Mouse (Mus musculus): ENCODE measurements around the gene Phf5a. TPM values are rescaled to one million over a fixed set of nuclear protein-coding genes. Genes with fewer than 3 reads are reported as not detected.
A peak's percentile ranks its signal among the peaks of the same experiment; 100 is the strongest.

Phf5a gene
- polyA plus RNA-seq, 1 experiment from 2014 or later, result 63.0 TPM

DNA sequence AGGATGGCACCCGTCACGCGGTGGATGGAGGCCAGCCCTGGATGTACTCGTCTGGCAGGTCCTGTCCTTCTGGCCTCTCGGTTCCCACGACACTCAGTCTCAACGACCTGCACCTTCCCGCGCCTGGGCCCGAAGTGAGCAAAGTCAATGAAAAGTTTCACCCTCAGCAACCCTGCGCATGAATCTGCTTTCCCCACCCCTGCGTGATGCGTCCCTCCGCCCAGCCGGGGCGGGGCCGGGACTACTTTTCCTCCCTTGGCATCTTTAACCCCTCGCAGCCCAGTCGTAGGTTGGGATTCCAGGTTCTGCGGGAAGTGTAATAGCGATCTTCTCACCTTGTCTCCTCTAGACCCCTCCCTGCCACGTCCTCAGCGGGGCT is 13.6 kb downstream of the Phf5a start:
- H3K27ac ChIP-seq (ENCODE audit: low read depth), result peak overlapping the region; percentile 97
- H3K36me3 ChIP-seq (replicated peaks; ENCODE audit: insufficient read depth, low read length), result 0 out of 2 replicates have a peak, but pooled peaks cover 4% of the 10 kb centered on the region
- WGBS (ENCODE audit: insufficient replicate concordance), result under 1% methylated on average over 23 of the region's 23 CpGs
- H3K9ac ChIP-seq (replicated peaks), result peak overlapping the region; percentile 93
- peak overlapping the region; percentile 89 for H3K4me2 ChIP-seq (ENCODE audit: low read depth, low read length)
- peaks cover 22% of the 10 kb centered on the region for H3K4me1 ChIP-seq (ENCODE audit: insufficient read depth)
- H3K27me3 ChIP-seq (ENCODE audit: insufficient read depth, low read length), result no peaks in the 10 kb centered on the region
- no peaks in the 10 kb centered on the region for H3K9me3 ChIP-seq (ENCODE audit: low read length)
- ATAC-seq (peak; percentile 57), DNase-seq (peak; percentile 93)
- TF ChIP-seq CTCF (IDR thresholded peaks at IDR 0.05; ENCODE audit: low read depth) (0 out of 2 replicates have a peak, but pooled peaks have one; percentile 6), EP300 (IDR thresholded peaks at IDR 0.05; ENCODE audit: low read depth) (peak; percentile 89)
- H3K4me3 ChIP-seq (ENCODE audit: low read depth, low read length), result peak overlapping the region; percentile 97

DNA sequence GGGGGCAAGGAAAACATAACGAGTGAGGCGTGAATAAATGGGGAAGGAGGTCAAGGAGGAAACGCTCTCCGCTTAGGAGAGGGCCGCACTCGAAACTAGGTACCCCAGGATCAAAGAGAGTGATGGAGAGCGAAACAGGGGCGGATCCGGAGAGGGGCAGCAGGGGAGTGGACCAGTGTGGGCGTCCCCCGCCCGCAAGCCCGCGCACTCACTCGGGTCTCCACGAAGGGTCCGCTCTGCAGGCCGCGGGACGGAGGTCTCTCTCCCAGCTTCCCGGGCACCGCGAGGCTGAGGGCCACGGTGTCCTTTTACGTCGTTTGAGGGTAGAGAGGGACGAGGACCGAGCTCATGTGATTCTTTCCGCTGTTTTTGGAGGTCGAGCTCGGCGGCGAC is 14.0 kb downstream of the Phf5a start:
- ATAC-seq (peak; percentile 7), DNase-seq (no peak)
- Histone ChIP-seq H3K36me3 (replicated peaks; ENCODE audit: insufficient read depth, low read length) (0 out of 2 replicates have a peak, but pooled peaks cover 4% of the 10 kb centered on the region), H3K27me3 (ENCODE audit: insufficient read depth, low read length) (no peaks in the 10 kb centered on the region), H3K9ac (replicated peaks) (peak overlapping the region; percentile 93), H3K4me3 (ENCODE audit: low read depth, low read length) (peak overlapping the region; percentile 97), H3K27ac (ENCODE audit: low read depth) (peak overlapping the region; percentile 97), H3K4me2 (ENCODE audit: low read depth, low read length) (peak overlapping the region; percentile 89), H3K4me1 (ENCODE audit: insufficient read depth) (peaks cover 22% of the 10 kb centered on the region), H3K9me3 (ENCODE audit: low read length) (no peaks in the 10 kb centered on the region)
- TF ChIP-seq CTCF (IDR thresholded peaks at IDR 0.05; ENCODE audit: low read depth) (no peak), EP300 (IDR thresholded peaks at IDR 0.05; ENCODE audit: low read depth) (no peak)
- WGBS (ENCODE audit: insufficient replicate concordance), result under 1% methylated on average over 33 of the region's 33 CpGs

DNA sequence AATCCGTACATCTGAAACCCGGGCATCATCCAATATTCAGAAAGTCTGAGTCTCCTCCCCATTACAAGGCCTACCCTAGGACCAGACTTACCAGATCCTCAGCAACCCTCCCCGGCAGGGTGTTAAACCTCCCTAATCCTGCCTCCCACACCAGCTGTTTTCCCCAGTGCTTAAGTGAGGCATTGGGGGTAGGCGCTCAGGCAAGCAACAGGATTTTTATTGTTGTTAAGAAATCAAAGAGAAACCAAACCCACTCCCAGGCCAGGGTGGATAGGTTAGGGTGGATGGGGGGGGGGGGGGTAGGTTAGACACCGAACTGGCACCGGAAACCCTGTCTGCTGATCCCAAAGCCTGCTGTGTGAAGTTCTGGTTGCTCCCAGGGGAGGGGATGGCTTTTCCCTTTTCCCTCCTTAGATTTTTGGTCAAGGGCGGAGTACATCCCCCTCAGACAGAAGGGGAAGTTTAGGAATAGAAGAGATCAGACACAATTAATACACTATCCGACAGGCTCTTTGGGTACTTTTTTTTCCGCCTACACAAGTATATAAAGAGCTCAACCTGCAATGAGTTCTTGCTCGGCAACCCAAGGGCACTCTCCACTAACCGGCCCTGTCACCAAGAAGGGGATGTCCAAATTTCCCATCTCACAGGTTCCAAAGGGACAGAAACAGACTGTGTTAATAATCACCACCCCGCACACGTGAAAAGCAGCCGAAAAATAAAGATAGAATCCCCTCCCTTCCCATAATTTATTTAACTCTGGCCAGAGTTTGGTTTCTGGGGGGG is 14.6 kb downstream of the Phf5a start:
- no peaks in the 10 kb centered on the region for H3K27me3 ChIP-seq (ENCODE audit: insufficient read depth, low read length)
- H3K4me2 ChIP-seq (ENCODE audit: low read depth, low read length), result peak overlapping the region; percentile 89
- ATAC-seq (no peak), DNase-seq (no peak)
- H3K36me3 ChIP-seq (replicated peaks; ENCODE audit: insufficient read depth, low read length), result peaks cover 4% of the 10 kb centered on the region; the same call in 1 of the 2 replicates
- H3K9ac ChIP-seq (replicated peaks), result peak overlapping the region; percentile 93
- no peaks in the 10 kb centered on the region for H3K9me3 ChIP-seq (ENCODE audit: low read length)
- TF ChIP-seq CTCF (IDR thresholded peaks at IDR 0.05; ENCODE audit: low read depth) (no peak), EP300 (IDR thresholded peaks at IDR 0.05; ENCODE audit: low read depth) (no peak)
- WGBS (ENCODE audit: insufficient replicate concordance), result under 1% methylated on average over 14 of the region's 14 CpGs
- H3K4me3 ChIP-seq (ENCODE audit: low read depth, low read length), result peak overlapping the region; percentile 97
- peaks cover 22% of the 10 kb centered on the region for H3K4me1 ChIP-seq (ENCODE audit: insufficient read depth)
- H3K27ac ChIP-seq (ENCODE audit: low read depth), result peak overlapping the region; percentile 97

DNA sequence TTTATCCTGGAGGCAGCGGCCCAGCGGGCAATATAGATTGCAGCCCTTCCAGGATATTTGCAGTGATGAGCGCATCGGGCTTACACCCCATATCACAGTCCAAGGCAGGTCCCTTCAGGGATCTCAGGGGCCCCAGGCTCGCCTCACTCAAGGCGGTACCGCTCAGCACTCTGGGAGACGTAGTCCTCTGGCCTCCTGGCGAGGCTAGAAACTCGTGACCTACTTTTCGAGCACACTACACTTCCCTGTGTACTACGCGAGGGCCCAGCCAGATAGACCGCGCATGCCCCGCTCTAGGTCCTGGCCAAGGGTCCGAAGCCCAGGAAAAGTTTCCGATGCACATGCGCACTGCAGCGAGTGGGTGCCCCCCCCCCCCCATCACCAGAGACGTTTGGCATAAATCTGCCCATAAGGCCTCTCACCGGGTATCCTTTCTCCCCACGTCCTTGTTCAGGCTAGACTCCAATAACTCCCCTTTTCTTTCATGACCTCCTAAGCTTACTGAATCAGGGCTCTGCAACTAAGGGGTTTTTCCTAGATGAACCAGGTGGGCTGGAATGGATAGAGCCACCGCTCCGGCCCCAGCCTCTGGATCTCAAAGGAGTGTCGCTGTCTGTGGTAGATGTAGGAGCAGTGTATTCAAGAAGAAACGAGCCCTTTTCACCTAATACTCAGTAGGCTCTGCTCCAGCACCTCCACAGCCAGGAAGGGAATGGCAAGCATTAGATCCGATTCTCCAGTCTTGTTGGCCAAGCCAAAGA is 15.5 kb downstream of the Phf5a start:
- peak overlapping the region; percentile 93 for H3K9ac ChIP-seq (replicated peaks)
- TF ChIP-seq CTCF (IDR thresholded peaks at IDR 0.05; ENCODE audit: low read depth), result no peak
- peak; percentile 37; the same call in 1 of the 2 replicates for TF ChIP-seq EP300 (IDR thresholded peaks at IDR 0.05; ENCODE audit: low read depth)
- H3K9me3 ChIP-seq (ENCODE audit: low read length), result no peaks in the 10 kb centered on the region
- peak overlapping the region; percentile 97 for H3K4me3 ChIP-seq (ENCODE audit: low read depth, low read length)
- peak overlapping the region; percentile 89 for H3K4me2 ChIP-seq (ENCODE audit: low read depth, low read length)
- under 1% methylated on average over 28 of the region's 28 CpGs for WGBS (ENCODE audit: insufficient replicate concordance)
- H3K36me3 ChIP-seq (replicated peaks; ENCODE audit: insufficient read depth, low read length), result peaks cover 12% of the 10 kb centered on the region
- H3K27ac ChIP-seq (ENCODE audit: low read depth), result peak overlapping the region; percentile 97
- ATAC-seq (peak; percentile 75), DNase-seq (peak; percentile 87)
- no peaks in the 10 kb centered on the region for H3K27me3 ChIP-seq (ENCODE audit: insufficient read depth, low read length)
- H3K4me1 ChIP-seq (ENCODE audit: insufficient read depth), result peaks cover 22% of the 10 kb centered on the region

DNA sequence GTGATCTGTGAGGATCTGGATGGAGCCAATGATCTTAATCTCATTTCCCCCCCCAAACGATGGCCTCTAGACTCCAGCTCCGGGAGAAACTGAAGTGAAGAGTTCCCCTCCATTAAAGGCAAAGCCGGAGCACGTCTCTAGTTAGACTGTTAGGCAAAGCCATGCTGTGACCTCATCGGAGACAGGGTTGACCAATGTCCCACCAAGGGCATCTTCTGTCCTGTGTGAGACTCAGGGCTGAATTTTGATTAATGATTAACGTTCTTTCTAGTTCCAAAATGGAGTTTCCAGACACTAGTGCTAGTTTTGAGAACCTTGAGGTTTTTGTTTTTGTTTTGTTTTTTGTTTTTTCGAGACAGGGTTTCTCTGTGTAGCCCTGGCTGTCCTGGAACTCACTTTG is 18.6 kb downstream of the Phf5a start:
- ATAC-seq (peak; percentile 57), DNase-seq (no peak)
- Histone ChIP-seq H3K9ac (replicated peaks) (peak overlapping the region; percentile 45; the same call in 1 of the 2 replicates), H3K36me3 (replicated peaks; ENCODE audit: insufficient read depth, low read length) (peaks cover 37% of the 10 kb centered on the region), H3K4me1 (ENCODE audit: insufficient read depth) (peaks cover 9% of the 10 kb centered on the region), H3K4me3 (ENCODE audit: low read depth, low read length) (no peak overlapping the region), H3K27me3 (ENCODE audit: insufficient read depth, low read length) (no peaks in the 10 kb centered on the region), H3K27ac (ENCODE audit: low read depth) (peak overlapping the region; percentile 82), H3K4me2 (ENCODE audit: low read depth, low read length) (peak overlapping the region; percentile 37), H3K9me3 (ENCODE audit: low read length) (no peaks in the 10 kb centered on the region)
- TF ChIP-seq EP300 (IDR thresholded peaks at IDR 0.05; ENCODE audit: low read depth) (no peak), CTCF (IDR thresholded peaks at IDR 0.05; ENCODE audit: low read depth) (no peak)
- 70% methylated on average over 7 of the region's 7 CpGs for WGBS (ENCODE audit: insufficient replicate concordance)

Measured in liver, postnatal 0 days (tissue).